Mouse (Mus musculus): ENCODE measurements around the gene Asic1. TPM values are rescaled to one million over a fixed set of nuclear protein-coding genes. Genes with fewer than 3 reads are reported as not detected.

Asic1 gene
- polyA plus RNA-seq, 1 experiment from 2014 or later = 76.0 TPM

GRCm38 (mm10) chr15:99651163-99651872 is 18.9 kb upstream of the Asic1 start, which contains the start of gene Racgap1:
Gene Racgap1 (minus strand): TSS chr15:99651656.
- Histone ChIP-seq H3K9ac (peak within 1 kb of the TSS; percentile 83), H3K9me3 (no peaks in the 10 kb centered on the region), H3K27me3 (peaks cover 11% of the 10 kb centered on the region; the same call in 1 of the 2 replicates), H3K4me3 (peak within 1 kb of the TSS; percentile 79), H3K36me3 (no peaks in the 10 kb centered on the region), H3K4me2 (peak within 1 kb of the TSS; percentile 89), H3K4me1 (replicated peaks) (peaks cover 86% of the 10 kb centered on the region), H3K27ac (replicated peaks) (peak within 1 kb of the TSS; percentile 87)
- peak; percentile 81 for ATAC-seq (ENCODE audit: low read depth)
- WGBS = under 1% methylated on average over 63 of the region's 68 CpGs

GRCm38 (mm10) chr15:99651984-99652872 is 17.9 kb upstream of the Asic1 start:
- WGBS = 81% methylated on average over 10 of the region's 10 CpGs
- no peaks in the 10 kb centered on the region for H3K36me3 ChIP-seq
- peak overlapping the region; percentile 35 for H3K27ac ChIP-seq (replicated peaks)
- peaks cover 11% of the 10 kb centered on the region; the same call in 1 of the 2 replicates for H3K27me3 ChIP-seq
- H3K4me1 ChIP-seq (replicated peaks) = peaks cover 80% of the 10 kb centered on the region
- H3K4me2 ChIP-seq = peak overlapping the region; percentile 89
- ATAC-seq (ENCODE audit: low read depth) = no peak
- H3K9me3 ChIP-seq = no peaks in the 10 kb centered on the region
- peak overlapping the region; percentile 44; the same call in 1 of the 2 replicates for H3K9ac ChIP-seq
- peak overlapping the region; percentile 79 for H3K4me3 ChIP-seq

- no peak for ATAC-seq (ENCODE audit: low read depth)
- Histone ChIP-seq H3K4me3 (peak overlapping the region; percentile 25), H3K27me3 (peaks cover 11% of the 10 kb centered on the region; the same call in 1 of the 2 replicates), H3K9ac (peak overlapping the region; percentile 65), H3K36me3 (no peaks in the 10 kb centered on the region), H3K4me2 (peak overlapping the region; percentile 89), H3K27ac (replicated peaks) (peak overlapping the region; percentile 76), H3K4me1 (replicated peaks) (peaks cover 69% of the 10 kb centered on the region), H3K9me3 (no peaks in the 10 kb centered on the region)
- WGBS = 2% methylated on average over 8 of the region's 8 CpGs
These were observed 16.9 kb upstream of the Asic1 start for GRCm38 (mm10) chr15:99653291-99653690.

GRCm38 (mm10) chr15:99653876-99654275 is 16.3 kb upstream of the Asic1 start:
- peaks cover 11% of the 10 kb centered on the region; the same call in 1 of the 2 replicates for H3K27me3 ChIP-seq
- H3K9me3 ChIP-seq = no peaks in the 10 kb centered on the region
- no peaks in the 10 kb centered on the region for H3K36me3 ChIP-seq
- H3K27ac ChIP-seq (replicated peaks) = peak overlapping the region; percentile 76
- ATAC-seq (ENCODE audit: low read depth) = no peak
- 5% methylated on average over 21 of the region's 21 CpGs for WGBS
- H3K4me2 ChIP-seq = peak overlapping the region; percentile 89
- H3K9ac ChIP-seq = peak overlapping the region; percentile 65
- peaks cover 64% of the 10 kb centered on the region for H3K4me1 ChIP-seq (replicated peaks)
- peak overlapping the region; percentile 25 for H3K4me3 ChIP-seq

- Histone ChIP-seq H3K4me1 (replicated peaks) (peaks cover 43% of the 10 kb centered on the region), H3K27me3 (peaks cover 11% of the 10 kb centered on the region; the same call in 1 of the 2 replicates), H3K36me3 (no peaks in the 10 kb centered on the region), H3K4me3 (peak overlapping the region; percentile 8; the same call in 1 of the 2 replicates), H3K4me2 (peak overlapping the region; percentile 89), H3K27ac (replicated peaks) (peak overlapping the region; percentile 85), H3K9ac (peak overlapping the region; percentile 54), H3K9me3 (no peaks in the 10 kb centered on the region)
- ATAC-seq (ENCODE audit: low read depth) = 0 out of 2 replicates have a peak, but pooled peaks have one; percentile 23
- WGBS = 32% methylated on average over 9 of the region's 9 CpGs
These were observed 14.2 kb upstream of the Asic1 start for GRCm38 (mm10) chr15:99655956-99656355.

- 63% methylated on average over 2 of the region's 2 CpGs for WGBS
- Histone ChIP-seq H3K27ac (replicated peaks) (no peak overlapping the region), H3K4me3 (no peak overlapping the region), H3K27me3 (peaks cover 11% of the 10 kb centered on the region; the same call in 1 of the 2 replicates), H3K9ac (no peak overlapping the region), H3K4me1 (replicated peaks) (peaks cover 35% of the 10 kb centered on the region), H3K36me3 (no peaks in the 10 kb centered on the region), H3K9me3 (no peaks in the 10 kb centered on the region), H3K4me2 (no peak overlapping the region)
- ATAC-seq (ENCODE audit: low read depth) = no peak
These were observed 11.7 kb upstream of the Asic1 start for GRCm38 (mm10) chr15:99658437-99658836.

GRCm38 (mm10) chr15:99661121-99661830 is 8.9 kb upstream of the Asic1 start:
- ATAC-seq (ENCODE audit: low read depth) = no peak
- Histone ChIP-seq H3K9ac (no peak overlapping the region), H3K9me3 (no peaks in the 10 kb centered on the region), H3K4me3 (no peak overlapping the region), H3K4me1 (replicated peaks) (peaks cover 40% of the 10 kb centered on the region), H3K4me2 (no peak overlapping the region), H3K27ac (replicated peaks) (no peak overlapping the region), H3K27me3 (0 out of 2 replicates have a peak, but pooled peaks cover 7% of the 10 kb centered on the region), H3K36me3 (no peaks in the 10 kb centered on the region)
- WGBS = 92% methylated on average over 15 of the region's 15 CpGs

GRCm38 (mm10) chr15:99662371-99662770 is 7.8 kb upstream of the Asic1 start:
- Histone ChIP-seq H3K9ac (no peak overlapping the region), H3K9me3 (no peaks in the 10 kb centered on the region), H3K36me3 (no peaks in the 10 kb centered on the region), H3K27me3 (0 out of 2 replicates have a peak, but pooled peaks cover 7% of the 10 kb centered on the region), H3K4me2 (no peak overlapping the region), H3K27ac (replicated peaks) (peak overlapping the region; percentile 6), H3K4me1 (replicated peaks) (peaks cover 42% of the 10 kb centered on the region), H3K4me3 (no peak overlapping the region)
- no peak for ATAC-seq (ENCODE audit: low read depth)
- 54% methylated on average over 7 of the region's 7 CpGs for WGBS

- no peak for ATAC-seq (ENCODE audit: low read depth)
- Histone ChIP-seq H3K27ac (replicated peaks) (peak overlapping the region; percentile 94), H3K4me3 (peak overlapping the region; percentile 41), H3K9ac (peak overlapping the region; percentile 77), H3K4me2 (peak overlapping the region; percentile 69), H3K36me3 (no peaks in the 10 kb centered on the region), H3K4me1 (replicated peaks) (peaks cover 47% of the 10 kb centered on the region), H3K9me3 (no peaks in the 10 kb centered on the region), H3K27me3 (0 out of 2 replicates have a peak, but pooled peaks cover 7% of the 10 kb centered on the region)
- 2% methylated on average over 17 of the region's 17 CpGs for WGBS
These were observed 6.1 kb upstream of the Asic1 start for GRCm38 (mm10) chr15:99663964-99664599.

- Histone ChIP-seq H3K4me2 (peak overlapping the region; percentile 69), H3K27ac (replicated peaks) (peak overlapping the region; percentile 94), H3K9me3 (no peaks in the 10 kb centered on the region), H3K4me1 (replicated peaks) (peaks cover 55% of the 10 kb centered on the region), H3K4me3 (peak overlapping the region; percentile 41), H3K36me3 (no peaks in the 10 kb centered on the region), H3K9ac (peak overlapping the region; percentile 77), H3K27me3 (0 out of 2 replicates have a peak, but pooled peaks cover 9% of the 10 kb centered on the region)
- under 1% methylated on average over 52 of the region's 52 CpGs for WGBS
- peak; percentile 37 for ATAC-seq (ENCODE audit: low read depth)
These were observed 5.3 kb upstream of the Asic1 start for GRCm38 (mm10) chr15:99664600-99665451.
